Mouse (Mus musculus) neural tube, embryonic 14.5 days (tissue): ENCODE data around the gene Nme7. TPM values are rescaled to one million over a fixed set of nuclear protein-coding genes. Genes with fewer than 3 reads are reported as not detected.

Experiments
- ATAC-seq: fragments of 200-750 bp; cut with Nextera tagmentation; 2 replicates; pipeline ENCODE4 v1.8.0; 2017; ENCODE audit warnings: low read depth, mild to moderate bottlenecking, moderate TSS enrichment, moderate library complexity
- H3K27ac ChIP-seq: fragments of 300-500 bp; sonication (generic); 2 replicates; pipeline ENCODE4 v1.5.1; 2014; ENCODE audit warnings: low read depth, mild to moderate bottlenecking, control low read depth, low read length, moderate library complexity, mixed read lengths
- H3K27me3 ChIP-seq: fragments of 300-500 bp; sonication (generic); 2 replicates; pipeline ENCODE4 v1.6.1; 2014; ENCODE audit warnings: low read length; ENCODE audit not compliant: control insufficient read depth, insufficient read depth
- H3K36me3 ChIP-seq: fragments of 300-500 bp; sonication (generic); 2 replicates; pipeline ENCODE4 v1.6.1; 2014; ENCODE audit warnings: low read length, mixed read lengths; ENCODE audit not compliant: control insufficient read depth, insufficient read depth
- H3K4me1 ChIP-seq: fragments of 300-500 bp; sonication (generic); 2 replicates; pipeline ENCODE4 v1.6.1; 2014; ENCODE audit warnings: low read length; ENCODE audit not compliant: control insufficient read depth, insufficient read depth
- H3K4me2 ChIP-seq: fragments of 300-500 bp; sonication (generic); 2 replicates; pipeline ENCODE4 v1.6.1; 2014; ENCODE audit warnings: mild to moderate bottlenecking, low read depth, low read length, control low read depth
- H3K4me3 ChIP-seq: fragments of 300-500 bp; sonication (generic); 2 replicates; pipeline ENCODE4 v1.5.1; 2014; ENCODE audit warnings: low read depth, low read length, control low read depth, mixed read lengths
- H3K9ac ChIP-seq: fragments of 300-500 bp; sonication (generic); replicated peaks from 2 replicates; pipeline ENCODE4 v1.6.1; 2014; ENCODE audit warnings: low read depth, mild to moderate bottlenecking, control low read depth, low read length, mixed read lengths
- H3K9me3 ChIP-seq: fragments of 300-500 bp; sonication (generic); 2 replicates; pipeline ENCODE4 v1.6.1; 2016; ENCODE audit warnings: low read length; ENCODE audit not compliant: control insufficient read depth
- WGBS: fragments of 180-500 bp; shearing (Covaris S2); extraction: QIAGEN DNeasy Blood & Tissue Kit; methylation state at CpG from one replicate; pipeline ENCODE4 v1.1.7; 2014; 5-methylcytosine and 5-hydroxymethylcytosine counted together
- polyA plus RNA-seq: library from polyadenylated mRNA; unstranded; fragments of >200 nt; fragmentation: Nextera tagmentation; extraction: Ambion mirVana; gene quantifications from 2 replicates; pipeline ENCODE4 v1.2.1, GENCODE M21; 2014

Nme7 gene
- polyA plus RNA-seq, 1 experiment from 2014 or later = 25.6 TPM

GRCm38 (mm10) chr1:164453146-164453545 is 149.2 kb downstream of the Nme7 start:
- Histone ChIP-seq H3K36me3 (peaks cover 26% of the 10 kb centered on the region), H3K27me3 (no peaks in the 10 kb centered on the region; the same call in 1 of the 2 replicates), H3K4me2 (no peak overlapping the region), H3K9me3 (no peaks in the 10 kb centered on the region), H3K4me3 (no peak overlapping the region), H3K9ac (no peak overlapping the region), H3K27ac (no peak overlapping the region), H3K4me1 (no peaks in the 10 kb centered on the region)
- 92% methylated on average over 8 of the region's 8 CpGs for WGBS
- ATAC-seq = no peak

- ATAC-seq = no peak
- Histone ChIP-seq H3K27me3 (no peaks in the 10 kb centered on the region; the same call in 1 of the 2 replicates), H3K36me3 (peaks cover 25% of the 10 kb centered on the region), H3K4me2 (peak overlapping the region; percentile 57; the same call in 1 of the 2 replicates), H3K9ac (no peak overlapping the region), H3K9me3 (no peaks in the 10 kb centered on the region), H3K4me1 (no peaks in the 10 kb centered on the region), H3K4me3 (no peak overlapping the region), H3K27ac (no peak overlapping the region)
- 85% methylated on average over 5 of the region's 5 CpGs for WGBS
These were observed 149.8 kb downstream of the Nme7 start for GRCm38 (mm10) chr1:164453739-164454138.

- Histone ChIP-seq H3K4me3 (peak overlapping the region; percentile 73), H3K9me3 (no peaks in the 10 kb centered on the region), H3K27me3 (no peaks in the 10 kb centered on the region; the same call in 1 of the 2 replicates), H3K4me1 (peaks cover 3% of the 10 kb centered on the region; the same call in 1 of the 2 replicates), H3K36me3 (peaks cover 17% of the 10 kb centered on the region), H3K9ac (peak overlapping the region; percentile 37; the same call in 1 of the 2 replicates), H3K4me2 (peak overlapping the region; percentile 57), H3K27ac (peak overlapping the region; percentile 45; the same call in 1 of the 2 replicates)
- WGBS = 28% methylated on average over 14 of the region's 14 CpGs
- ATAC-seq = no peak
These were observed 151.0 kb downstream of the Nme7 start for GRCm38 (mm10) chr1:164454747-164455400.

- H3K27ac ChIP-seq = peak overlapping the region; percentile 49; the same call in 1 of the 2 replicates
- peaks cover 12% of the 10 kb centered on the region for H3K36me3 ChIP-seq
- 54% methylated on average over 7 of the region's 7 CpGs for WGBS
- peak overlapping the region; percentile 57 for H3K4me2 ChIP-seq
- no peak for ATAC-seq
- H3K27me3 ChIP-seq = no peaks in the 10 kb centered on the region; the same call in 1 of the 2 replicates
- peak overlapping the region; percentile 73 for H3K4me3 ChIP-seq
- H3K4me1 ChIP-seq = peaks cover 3% of the 10 kb centered on the region
- H3K9ac ChIP-seq = peak overlapping the region; percentile 82
- no peaks in the 10 kb centered on the region for H3K9me3 ChIP-seq
These were observed 151.7 kb downstream of the Nme7 start for GRCm38 (mm10) chr1:164455614-164456013.

GRCm38 (mm10) chr1:164456065-164456464 is 152.1 kb downstream of the Nme7 start:
- H3K4me1 ChIP-seq = peaks cover 3% of the 10 kb centered on the region
- peaks cover 12% of the 10 kb centered on the region for H3K36me3 ChIP-seq
- peak overlapping the region; percentile 73 for H3K4me3 ChIP-seq
- peak overlapping the region; percentile 57 for H3K4me2 ChIP-seq
- ATAC-seq = no peak
- peak overlapping the region; percentile 49; the same call in 1 of the 2 replicates for H3K27ac ChIP-seq
- WGBS = 19% methylated on average over 6 of the region's 6 CpGs
- no peaks in the 10 kb centered on the region; the same call in 1 of the 2 replicates for H3K27me3 ChIP-seq
- H3K9ac ChIP-seq = peak overlapping the region; percentile 82
- H3K9me3 ChIP-seq = no peaks in the 10 kb centered on the region

GRCm38 (mm10) chr1:164456731-164457130 is 152.8 kb downstream of the Nme7 start:
- Histone ChIP-seq H3K9me3 (no peaks in the 10 kb centered on the region), H3K4me2 (peak overlapping the region; percentile 57), H3K4me3 (peak overlapping the region; percentile 73), H3K4me1 (peaks cover 3% of the 10 kb centered on the region), H3K36me3 (peaks cover 7% of the 10 kb centered on the region), H3K27ac (peak overlapping the region; percentile 94), H3K27me3 (no peaks in the 10 kb centered on the region; the same call in 1 of the 2 replicates), H3K9ac (peak overlapping the region; percentile 82)
- 4% methylated on average over 8 of the region's 8 CpGs for WGBS
- no peak for ATAC-seq

- Histone ChIP-seq H3K9ac (peak overlapping the region; percentile 82), H3K4me1 (peaks cover 3% of the 10 kb centered on the region), H3K4me3 (peak overlapping the region; percentile 73), H3K9me3 (no peaks in the 10 kb centered on the region), H3K27ac (peak overlapping the region; percentile 94), H3K27me3 (no peaks in the 10 kb centered on the region; the same call in 1 of the 2 replicates), H3K36me3 (peaks cover 2% of the 10 kb centered on the region), H3K4me2 (peak overlapping the region; percentile 57)
- WGBS = under 1% methylated on average over 74 of the region's 76 CpGs
- ATAC-seq = peak; percentile 92
These were observed 153.8 kb downstream of the Nme7 start for GRCm38 (mm10) chr1:164457531-164458244.

GRCm38 (mm10) chr1:164458245-164458613 is 154.3 kb downstream of the Nme7 start, which contains the start of gene Atp1b1:
Gene Atp1b1, minus strand, starts transcription at chr1:164458355.
- peaks cover 3% of the 10 kb centered on the region for H3K4me1 ChIP-seq
- no peaks in the 10 kb centered on the region for H3K36me3 ChIP-seq
- H3K4me2 ChIP-seq = peak within 1 kb of the TSS; percentile 57
- peak within 1 kb of the TSS; percentile 94 for H3K27ac ChIP-seq
- no peaks in the 10 kb centered on the region for H3K9me3 ChIP-seq
- no peaks in the 10 kb centered on the region; the same call in 1 of the 2 replicates for H3K27me3 ChIP-seq
- H3K4me3 ChIP-seq = peak within 1 kb of the TSS; percentile 73
- peak; percentile 95 for ATAC-seq
- peak within 1 kb of the TSS; percentile 82 for H3K9ac ChIP-seq
- WGBS = under 1% methylated on average over 35 of the region's 35 CpGs
